Mouse (Mus musculus): Measurements from ENCODE around the gene Rpl35a. TPM values are rescaled to one million over a fixed set of nuclear protein-coding genes. Genes with fewer than 3 reads are reported as not detected.

Rpl35a gene
- total RNA-seq, 1 experiment: 1,755 TPM

GRCm38 (mm10) chr16:33082951-33083350 lies 26.7 kb downstream of the Rpl35a start:
- TF ChIP-seq MAFK (IDR thresholded peaks at IDR 0.05; ENCODE audit: insufficient read depth, low read depth, low read length): no peak
- no peak for TF ChIP-seq ZNF384 (IDR thresholded peaks at IDR 0.05; ENCODE audit: low read depth, low read length)
- TF ChIP-seq ZC3H11A (IDR thresholded peaks at IDR 0.05; ENCODE audit: borderline replicate concordance, low read depth, low read length): no peak
- TF ChIP-seq CHD2 (IDR thresholded peaks at IDR 0.05; ENCODE audit: low read depth, low read length): no peak
- TF ChIP-seq HCFC1 (IDR thresholded peaks at IDR 0.05; ENCODE audit: borderline replicate concordance, insufficient read depth, low read length): no peak

GRCm38 (mm10) chr16:33083996-33084395 lies 27.7 kb downstream of the Rpl35a start:
- Histone ChIP-seq H3K4me3 (ENCODE audit: insufficient read depth in 1 of 2, low read depth in 1 of 2, low read length in 2 of 2, poor library complexity in 1 of 2, severe bottlenecking in 1 of 2) (no peak overlapping the region), H3K36me3 (ENCODE audit: control insufficient read depth, insufficient read depth, low read length, poor library complexity, severe bottlenecking) (peaks cover 4% of the 10 kb centered on the region; the same call in 1 of the 2 replicates), H3K4me1 (ENCODE audit: control insufficient read depth in 2 of 2, insufficient read depth in 2 of 2, low read length in 2 of 2, poor library complexity in 1 of 2) (0 out of 4 replicates have a peak, but pooled peaks cover 0 to 1% of the 10 kb centered on the region in 2 experiments), H3K9me3 (ENCODE audit: control insufficient read depth, insufficient read depth, low read depth, low read length) (no peaks in the 10 kb centered on the region), H3K9ac (ENCODE audit: insufficient read depth, low read depth, low read length, poor library complexity, severe bottlenecking) (no peak overlapping the region), H3K27ac (ENCODE audit: insufficient read depth, low read depth, low read length, poor library complexity, severe bottlenecking) (no peak overlapping the region)
- TF ChIP-seq CHD2 (IDR thresholded peaks at IDR 0.05; ENCODE audit: low read depth, low read length) (no peak), HCFC1 (IDR thresholded peaks at IDR 0.05; ENCODE audit: borderline replicate concordance, insufficient read depth, low read length) (no peak), ZNF384 (IDR thresholded peaks at IDR 0.05; ENCODE audit: low read depth, low read length) (no peak), ZC3H11A (IDR thresholded peaks at IDR 0.05; ENCODE audit: borderline replicate concordance, low read depth, low read length) (no peak), MAFK (IDR thresholded peaks at IDR 0.05; ENCODE audit: insufficient read depth, low read depth, low read length) (no peak)
- no peak for DNase-seq (ENCODE audit: low read depth, low spot score)
- in situ Hi-C loops (cut with MboI; ENCODE audit: low sequenced_read_pairs in 2 of 2, unreplicated experiment in 2 of 2): no loop called here

More at GRCm38 (mm10) chr16:33082951-33083350, 26.7 kb downstream of the Rpl35a start:
- H3K4me3 ChIP-seq (ENCODE audit: insufficient read depth in 1 of 2, low read depth in 1 of 2, low read length in 2 of 2, poor library complexity in 1 of 2, severe bottlenecking in 1 of 2): no peak overlapping the region
- no peak overlapping the region for H3K9ac ChIP-seq (ENCODE audit: insufficient read depth, low read depth, low read length, poor library complexity, severe bottlenecking)
- peaks cover 4% of the 10 kb centered on the region; the same call in 1 of the 2 replicates for H3K36me3 ChIP-seq (ENCODE audit: control insufficient read depth, insufficient read depth, low read length, poor library complexity, severe bottlenecking)
- no peak for DNase-seq (ENCODE audit: low read depth, low spot score)
- 0 out of 4 replicates have a peak, but pooled peaks cover 0 to 2% of the 10 kb centered on the region in 2 experiments for H3K4me1 ChIP-seq (ENCODE audit: control insufficient read depth in 2 of 2, insufficient read depth in 2 of 2, low read length in 2 of 2, poor library complexity in 1 of 2)
- no peak overlapping the region for H3K27ac ChIP-seq (ENCODE audit: insufficient read depth, low read depth, low read length, poor library complexity, severe bottlenecking)
- H3K9me3 ChIP-seq (ENCODE audit: control insufficient read depth, insufficient read depth, low read depth, low read length): no peaks in the 10 kb centered on the region
- in situ Hi-C loops (cut with MboI; ENCODE audit: low sequenced_read_pairs in 2 of 2, unreplicated experiment in 2 of 2): no loop called here

- Histone ChIP-seq H3K9me3 (ENCODE audit: control insufficient read depth, insufficient read depth, low read depth, low read length) (no peaks in the 10 kb centered on the region), H3K4me3 (ENCODE audit: insufficient read depth in 1 of 2, low read depth in 1 of 2, low read length in 2 of 2, poor library complexity in 1 of 2, severe bottlenecking in 1 of 2) (no peak overlapping the region), H3K4me1 (ENCODE audit: control insufficient read depth in 2 of 2, insufficient read depth in 2 of 2, low read length in 2 of 2, poor library complexity in 1 of 2) (no peaks in the 10 kb centered on the region), H3K27ac (ENCODE audit: insufficient read depth, low read depth, low read length, poor library complexity, severe bottlenecking) (no peak overlapping the region), H3K9ac (ENCODE audit: insufficient read depth, low read depth, low read length, poor library complexity, severe bottlenecking) (no peak overlapping the region), H3K36me3 (ENCODE audit: control insufficient read depth, insufficient read depth, low read length, poor library complexity, severe bottlenecking) (peaks cover 4% of the 10 kb centered on the region; the same call in 1 of the 2 replicates)
- in situ Hi-C loops (cut with MboI; ENCODE audit: low sequenced_read_pairs in 2 of 2, unreplicated experiment in 2 of 2): no loop called here
- DNase-seq (ENCODE audit: low read depth, low spot score): no peak
- TF ChIP-seq HCFC1 (IDR thresholded peaks at IDR 0.05; ENCODE audit: borderline replicate concordance, insufficient read depth, low read length) (no peak), CHD2 (IDR thresholded peaks at IDR 0.05; ENCODE audit: low read depth, low read length) (no peak), MAFK (IDR thresholded peaks at IDR 0.05; ENCODE audit: insufficient read depth, low read depth, low read length) (no peak), ZNF384 (IDR thresholded peaks at IDR 0.05; ENCODE audit: low read depth, low read length) (no peak), ZC3H11A (IDR thresholded peaks at IDR 0.05; ENCODE audit: borderline replicate concordance, low read depth, low read length) (no peak)
These were observed 29.4 kb downstream of the Rpl35a start for GRCm38 (mm10) chr16:33085666-33086065.

Other genes starting within 250 kb of the Rpl35a start
- 0.58 TPM in 1 of 2 replicates, not detected in the other for gene Smbd1, start 246.0 kb upstream of the Rpl35a start, total RNA-seq (2012; rRNA removed)
- 93.2 and 106 TPM in 2 replicates for gene Fyttd1, start 179.0 kb upstream of the Rpl35a start, total RNA-seq (2012; rRNA removed)
- gene Rubcn, start 178.7 kb upstream of the Rpl35a start, total RNA-seq (2012; rRNA removed): 18.6 and 19.4 TPM in 2 replicates
- gene Lrch3, start 142.4 kb upstream of the Rpl35a start, total RNA-seq (2012; rRNA removed): 11.0 and 15.8 TPM in 2 replicates
- gene Iqcg, start 235 bp upstream of the Rpl35a start, total RNA-seq (2012; rRNA removed): 9.8 and 11.3 TPM in 2 replicates
- gene Lmln, start 6.1 kb downstream of the Rpl35a start, total RNA-seq (2012; rRNA removed): 9.1 and 12.9 TPM in 2 replicates
- gene Osbpl11, start 128.6 kb downstream of the Rpl35a start, total RNA-seq (2012; rRNA removed): 15.2 and 15.6 TPM in 2 replicates
- gene Snx4, start 195.0 kb downstream of the Rpl35a start, total RNA-seq (2012; rRNA removed): 43.1 and 54.9 TPM in 2 replicates

Data from ES-E14 (cell line).